Mouse (Mus musculus) bone marrow, adult 2 months (tissue): ENCODE measurements around the gene Pik3c2b.

Experiments
- CTCF ChIP-seq: fragments of 200-500 bp; IDR thresholded peaks from 2 replicates; pipeline ENCODE4 v1.5.1; 2011; ENCODE audit warnings: low read length, control low read depth; ENCODE audit not compliant: control insufficient read depth, insufficient read depth
- POLR2A ChIP-seq: fragments of 200-500 bp; IDR thresholded peaks from 2 replicates; pipeline ENCODE4 v1.6.1; 2011; ENCODE audit warnings: low read depth, mild to moderate bottlenecking, control low read depth, low read length, borderline replicate concordance; ENCODE audit not compliant: control insufficient read depth

DNA sequence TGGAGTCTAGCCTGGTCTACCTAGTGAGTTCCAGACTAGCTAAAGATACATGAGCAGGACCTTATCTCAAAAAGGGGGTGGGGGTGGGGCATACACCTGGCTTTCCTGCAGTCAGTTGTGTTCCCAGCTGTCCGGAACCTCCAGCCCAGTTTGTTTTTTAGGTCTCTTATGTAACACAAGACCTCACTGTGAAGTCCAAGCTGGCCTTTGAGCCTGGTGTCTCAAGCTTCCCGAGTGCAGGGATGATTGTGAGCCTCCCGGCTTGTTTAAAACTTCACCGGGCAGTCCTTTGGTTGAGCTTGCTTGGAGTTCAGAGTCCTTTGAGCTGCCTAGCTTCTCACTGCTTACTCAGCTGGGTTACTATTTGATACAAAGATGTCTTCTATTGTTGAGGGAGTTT, 88.6 kb downstream of the Pik3c2b start:
- TF ChIP-seq CTCF = no peak
- no peak for TF ChIP-seq POLR2A
